Mouse (Mus musculus) telencephalon, adult 2 months (tissue): Measurements from ENCODE around the gene Ola1.

Source experiments
- DNase-seq: peaks from one replicate; pipeline ENCODE4 v3.0.0-alpha.2; 2011; ENCODE audit warnings: low read depth, low spot score

Gene Ola1

DNA sequence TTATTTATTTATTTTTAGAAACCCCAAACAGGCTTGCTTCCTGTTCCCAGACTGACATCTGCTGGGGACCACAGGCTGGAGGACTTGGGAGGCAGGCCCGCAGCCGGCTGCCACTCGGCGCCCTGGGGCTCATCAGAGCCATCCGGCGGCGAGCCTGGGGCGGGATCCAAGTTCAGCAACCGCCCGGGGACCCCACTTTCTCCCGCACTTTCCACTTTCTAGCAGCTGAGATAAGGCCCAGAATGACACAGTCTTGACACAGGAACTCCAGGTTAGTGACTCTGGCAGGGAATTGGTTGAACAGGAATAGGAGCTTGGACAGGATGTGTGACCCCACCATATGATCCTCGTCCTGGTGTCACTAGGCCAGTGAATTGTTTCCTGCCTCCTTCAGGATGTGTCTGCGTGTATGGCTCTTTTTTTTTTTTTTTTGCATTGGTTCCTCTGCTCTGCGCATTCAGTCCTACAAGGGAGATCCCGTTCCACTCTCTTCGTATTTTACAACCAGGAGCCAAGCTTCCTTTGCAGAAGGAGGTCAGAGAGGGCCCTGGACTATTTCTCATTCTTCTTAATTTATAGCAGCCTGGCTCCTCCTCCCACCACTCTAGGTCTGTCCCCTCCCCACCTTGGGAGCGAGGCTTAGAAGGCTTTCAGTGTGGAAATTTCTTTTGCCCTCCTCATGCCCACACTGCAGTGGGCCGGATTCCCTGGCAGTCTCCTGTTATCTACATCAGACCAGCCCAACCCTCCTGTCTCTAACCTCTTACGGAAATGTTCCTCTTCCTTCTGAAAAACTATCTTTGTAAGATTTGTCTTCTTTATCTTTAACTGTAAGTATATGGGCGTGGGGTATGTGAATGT is 152.2 kb downstream of the Ola1 start:
- no peak for DNase-seq

- no peak for DNase-seq
Observed at GRCm38 (mm10) chr2:73063911-73064619, 154.7 kb downstream of the Ola1 start.

DNA sequence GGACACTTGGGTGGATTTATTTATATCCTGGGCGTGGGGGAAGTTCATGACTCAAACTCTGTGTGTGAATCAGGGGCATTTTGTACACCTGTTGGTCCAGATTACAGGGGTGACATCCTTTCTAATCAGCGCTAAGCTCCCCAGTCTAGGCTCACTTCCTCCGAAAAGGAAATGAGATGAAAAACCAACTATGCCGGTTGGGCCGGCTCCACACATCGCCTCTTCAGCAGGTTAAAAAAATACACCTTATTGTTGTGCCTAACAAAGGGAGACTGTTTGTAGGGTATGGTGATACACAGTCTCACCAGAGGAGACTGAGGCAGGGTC is 158.5 kb downstream of the Ola1 start:
- DNase-seq, result no peak

GRCm38 (mm10) chr2:73059550-73060258 is 159.0 kb downstream of the Ola1 start:
- no peak for DNase-seq

- no peak for DNase-seq
Observed at GRCm38 (mm10) chr2:73058344-73058743, 160.4 kb downstream of the Ola1 start.

GRCm38 (mm10) chr2:73057589-73057988 is 161.1 kb downstream of the Ola1 start:
- DNase-seq, result no peak

- DNase-seq, result no peak
Observed at GRCm38 (mm10) chr2:73056090-73056956, 162.4 kb downstream of the Ola1 start.

GRCm38 (mm10) chr2:73053791-73054490 is 164.8 kb downstream of the Ola1 start:
- peak; percentile 23 for DNase-seq

DNA sequence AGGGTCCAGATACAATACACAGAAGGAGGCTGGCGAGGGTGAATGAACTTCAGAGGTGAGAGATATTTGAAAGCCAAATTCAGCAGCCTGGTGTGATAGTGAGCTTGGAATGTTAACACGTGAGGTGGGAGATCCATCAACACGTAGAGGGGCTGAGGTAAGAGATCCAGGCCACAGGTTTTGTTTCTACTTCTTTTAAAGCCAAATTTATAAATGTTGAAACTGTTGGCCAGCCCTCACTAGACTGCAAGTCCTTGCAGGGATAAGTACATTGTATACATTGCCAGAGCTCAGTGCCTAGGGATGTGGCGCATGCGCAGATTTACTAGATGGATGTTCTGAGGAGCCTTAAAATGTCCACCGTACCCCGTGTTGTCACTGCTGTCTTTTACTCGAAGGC is 168.3 kb downstream of the Ola1 start:
- DNase-seq, result no peak

DNA sequence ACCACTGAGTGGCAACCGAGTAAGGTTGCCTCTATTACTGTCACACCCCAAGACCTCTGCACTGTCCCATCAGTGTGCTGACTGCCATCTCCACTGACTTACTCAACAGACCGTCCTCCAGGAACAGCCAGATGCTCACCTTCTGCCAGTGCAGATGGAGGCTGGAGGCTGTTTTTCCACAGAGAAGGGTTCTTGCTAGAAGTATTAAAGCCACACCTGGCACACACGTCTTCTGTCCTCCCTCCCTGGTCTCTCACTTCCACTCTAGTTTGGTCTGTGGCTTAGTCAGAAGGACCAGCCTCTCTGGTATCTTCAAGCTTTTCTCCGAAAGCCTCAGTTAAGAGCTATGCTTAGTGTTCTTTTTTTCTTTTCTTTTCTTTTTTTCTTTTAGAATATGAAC is 168.7 kb downstream of the Ola1 start:
- DNase-seq, result no peak

DNA sequence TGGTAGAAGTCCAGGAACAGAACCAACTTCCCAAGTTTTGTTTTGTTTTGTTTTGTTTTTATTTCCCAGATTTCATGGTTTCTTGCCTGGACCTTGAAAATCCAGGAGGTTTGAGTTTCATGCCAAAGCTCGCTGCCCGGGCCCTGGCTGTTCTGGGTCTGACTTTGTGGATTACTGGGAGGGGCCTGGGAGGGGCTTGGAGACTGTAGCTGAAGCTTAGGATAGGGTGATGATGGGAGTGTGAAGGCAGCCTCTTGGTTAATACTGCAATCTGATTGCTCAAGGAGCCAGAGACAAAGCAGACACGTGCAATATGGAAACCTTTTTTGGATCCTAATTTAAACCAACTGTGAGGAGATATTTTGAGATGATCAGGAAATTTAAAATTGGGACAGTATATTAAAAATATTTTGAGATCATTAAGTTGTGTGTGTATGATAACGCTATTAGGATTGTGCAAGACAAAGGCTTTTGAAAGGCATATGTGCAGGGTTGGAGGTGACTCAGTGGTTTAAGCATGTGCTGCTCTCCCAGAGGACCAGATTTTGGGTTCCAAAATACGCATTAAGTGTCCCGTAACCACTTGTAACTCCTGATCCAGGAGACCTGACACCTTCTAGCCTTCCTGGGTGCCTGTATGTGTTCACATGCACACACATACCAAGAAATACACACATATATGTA is 169.6 kb downstream of the Ola1 start:
- no peak for DNase-seq

- no peak for DNase-seq
Observed at GRCm38 (mm10) chr2:73047061-73047741, 171.5 kb downstream of the Ola1 start.

DNA sequence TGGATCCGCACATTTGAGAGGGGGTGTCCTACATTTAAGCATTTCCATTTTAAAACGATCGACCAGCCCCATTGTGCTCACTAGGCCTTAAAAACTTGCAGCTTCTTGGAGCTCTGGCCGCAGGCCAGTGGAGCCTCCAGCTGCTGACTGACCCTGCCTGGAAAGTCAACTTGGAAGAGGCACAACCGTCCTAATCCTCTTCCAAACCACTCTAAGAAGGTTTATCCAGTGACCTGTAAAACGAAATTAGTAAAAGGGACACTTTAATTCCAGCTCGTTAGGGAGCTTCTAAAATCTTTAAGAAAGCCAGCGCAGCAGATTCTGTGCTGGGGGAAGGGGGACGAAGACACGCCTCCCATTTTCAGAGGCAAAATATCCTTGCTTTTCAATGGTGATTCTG is 172.1 kb downstream of the Ola1 start:
- no peak for DNase-seq

GRCm38 (mm10) chr2:73045505-73045904 is 173.2 kb downstream of the Ola1 start:
- no peak for DNase-seq
